Mouse (Mus musculus) cerebral cortex, adult 2 months (tissue): ENCODE data around the gene Blvrb.

ENCODE experiments used
- WGBS: fragments of 180-500 bp; shearing (Covaris S2); methylation state at CpG from one replicate; pipeline ENCODE4 v1.1.7; 2018; 5-methylcytosine and 5-hydroxymethylcytosine counted together

Blvrb gene

DNA sequence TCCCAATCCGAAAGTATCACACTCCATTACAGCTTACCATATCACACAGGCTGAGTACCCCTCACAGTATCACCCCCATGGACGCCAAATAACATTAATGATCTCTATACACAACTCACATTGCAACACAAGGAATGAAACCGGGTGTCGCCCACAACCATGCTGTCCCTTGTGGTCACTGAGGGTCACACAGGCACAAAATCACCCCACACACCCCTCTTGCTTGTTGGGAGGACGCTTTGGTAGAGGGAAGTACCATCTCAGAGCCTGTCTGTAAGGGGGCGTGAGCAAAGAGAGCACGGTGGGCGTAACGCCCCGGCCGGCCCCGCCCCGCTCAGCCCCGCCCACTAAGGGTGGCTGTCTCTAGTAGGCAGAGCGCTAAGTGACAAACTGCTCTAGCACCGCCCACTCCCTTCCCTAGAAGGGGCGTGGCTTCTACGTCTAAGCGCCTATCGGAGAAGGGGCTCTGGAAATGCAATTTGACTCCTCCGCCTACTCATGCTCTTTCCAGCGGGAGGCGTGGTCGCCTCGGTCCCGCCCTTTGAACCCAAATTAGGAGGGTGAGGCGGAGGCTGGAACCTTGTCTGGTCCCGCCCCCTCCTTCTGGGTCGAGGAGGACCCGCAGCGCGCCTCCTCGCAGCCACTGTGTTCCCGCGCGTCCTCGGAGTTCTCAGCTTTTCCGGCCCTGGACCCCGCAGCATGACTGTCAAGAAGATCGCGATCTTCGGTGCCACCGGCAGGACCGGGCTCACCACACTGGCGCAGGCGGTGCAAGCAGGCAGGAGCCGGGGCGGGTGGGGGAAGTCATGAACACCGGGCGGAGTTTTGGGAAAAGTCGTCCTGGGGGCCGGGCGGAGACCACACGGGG lies at the start of gene Blvrb, which contains the start of gene Sptbn4:
Gene Blvrb, plus strand, starts transcription at position 560 of the 868 bp plus-strand sequence.
Gene Sptbn4, minus strand, starts transcription at position 268 of the 868 bp plus-strand sequence.
- under 1% methylated on average over 54 of the region's 54 CpGs for WGBS

DNA sequence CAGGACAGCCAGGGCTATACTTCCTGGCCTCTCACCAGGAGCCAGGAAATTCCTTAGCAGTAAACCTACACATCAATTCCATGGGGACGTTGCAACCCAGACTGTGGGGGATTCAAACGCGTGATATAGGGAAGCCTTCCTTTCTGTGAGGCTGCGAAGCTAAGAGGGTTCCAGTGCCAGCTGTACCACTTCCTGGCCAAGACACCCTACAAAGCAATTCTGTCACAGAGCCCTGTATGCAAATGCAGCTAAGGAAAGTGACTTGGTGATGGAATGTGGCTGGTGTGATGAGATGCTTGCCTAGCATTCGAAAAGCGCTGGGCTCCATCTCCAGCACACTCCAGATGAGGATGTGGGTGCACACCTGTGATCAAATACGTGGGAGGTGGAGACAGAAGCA lies 47.2 kb upstream of the Blvrb start:
- WGBS, result 41% methylated on average over 7 of the region's 7 CpGs

DNA sequence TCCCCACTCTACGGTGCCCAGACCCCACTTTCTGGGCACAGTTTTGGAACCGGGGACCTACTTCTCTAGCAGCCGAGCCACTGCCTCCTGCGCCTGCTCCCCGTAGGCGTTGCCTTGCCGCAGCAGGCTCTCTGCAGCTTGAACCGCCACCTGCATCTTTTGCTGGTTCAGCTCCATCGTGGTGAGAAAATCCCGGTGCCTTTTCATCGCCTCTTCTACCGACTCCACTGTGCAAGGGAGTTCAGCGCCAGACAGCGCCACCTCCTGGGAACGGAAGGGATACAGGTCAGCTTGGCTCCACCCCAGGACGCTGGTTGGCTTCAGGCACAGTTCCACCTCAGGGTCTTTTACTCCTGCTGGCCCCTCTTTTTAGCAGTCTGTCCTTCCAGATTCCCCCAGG lies 45.1 kb upstream of the Blvrb start:
- 10% methylated on average over 16 of the region's 16 CpGs for WGBS

DNA sequence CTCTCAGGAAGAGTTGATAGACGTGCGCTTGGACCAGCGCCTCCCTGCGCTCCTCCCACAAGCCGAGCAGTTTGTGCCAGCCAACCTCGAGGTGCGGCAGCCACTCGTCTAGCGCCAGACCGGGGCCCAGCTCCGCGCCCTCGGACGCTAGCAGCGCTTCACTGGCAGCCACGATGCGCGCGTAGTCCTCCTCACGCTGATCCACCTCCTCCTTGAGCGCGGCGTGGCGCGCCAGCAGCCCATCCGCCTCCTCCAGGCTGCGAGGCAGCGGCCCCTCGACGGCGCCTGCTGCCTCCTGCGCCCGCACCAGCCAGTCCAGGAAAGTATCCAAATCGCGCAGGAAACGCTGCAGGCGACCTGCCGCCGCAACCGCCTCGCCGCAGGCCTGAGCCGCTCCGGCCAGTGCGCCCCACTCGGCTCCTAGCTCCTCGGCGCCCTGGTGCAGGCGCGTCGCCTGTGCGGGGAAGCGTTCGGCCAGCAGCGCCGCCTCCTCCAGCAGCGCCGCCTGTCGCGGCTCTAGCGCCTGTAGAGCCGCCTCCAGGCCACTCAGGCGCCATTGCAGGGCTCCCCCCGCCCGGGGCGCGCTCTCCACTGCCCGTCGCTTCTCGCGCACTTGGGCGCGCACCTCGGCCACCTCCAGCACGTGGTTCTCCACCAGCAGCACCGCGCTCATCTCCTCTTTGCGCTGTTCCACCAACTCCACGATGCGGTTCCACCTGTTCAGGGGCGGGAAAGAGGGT lies 43.4 kb upstream of the Blvrb start:
- WGBS, result 40% methylated on average over 81 of the region's 81 CpGs

DNA sequence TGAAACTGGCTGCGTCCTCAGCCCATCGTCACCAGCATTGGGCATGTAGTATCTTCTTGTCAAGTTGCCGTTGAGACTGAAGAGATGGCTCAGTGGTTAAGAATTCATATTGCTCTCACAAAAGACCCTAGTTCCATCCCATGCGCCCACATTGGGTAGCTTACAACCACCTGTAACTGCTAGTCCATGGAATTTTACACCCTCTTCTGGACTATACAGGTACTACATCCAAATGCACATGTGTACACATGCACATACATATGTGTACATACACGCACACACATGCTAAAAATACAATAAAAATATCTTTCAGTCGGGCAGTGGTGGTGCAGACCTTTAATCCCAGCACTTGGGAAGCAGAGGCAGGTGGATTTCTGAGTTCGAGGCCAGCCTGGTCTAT lies 41.3 kb upstream of the Blvrb start:
- 91% methylated on average over 7 of the region's 7 CpGs for WGBS

DNA sequence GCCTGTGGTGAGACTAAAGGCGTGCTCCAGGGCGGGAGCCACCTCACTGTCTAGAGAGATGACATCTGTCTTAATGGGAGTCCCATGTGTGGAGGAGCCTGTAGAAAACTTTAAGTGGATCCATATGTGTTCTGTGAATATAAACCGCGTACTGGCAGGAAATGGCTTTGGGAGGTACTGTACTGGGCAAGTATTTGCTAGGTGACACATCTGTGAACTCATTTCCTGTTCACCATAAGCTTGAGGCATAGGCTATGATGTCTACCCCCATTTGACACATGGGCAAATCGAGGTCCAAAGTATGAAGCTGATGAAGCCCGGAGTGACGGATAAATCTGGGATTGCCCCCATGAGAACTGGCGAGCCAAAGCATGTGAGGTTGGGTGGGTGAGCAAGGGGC lies 40.0 kb upstream of the Blvrb start:
- WGBS, result 70% methylated on average over 8 of the region's 8 CpGs

DNA sequence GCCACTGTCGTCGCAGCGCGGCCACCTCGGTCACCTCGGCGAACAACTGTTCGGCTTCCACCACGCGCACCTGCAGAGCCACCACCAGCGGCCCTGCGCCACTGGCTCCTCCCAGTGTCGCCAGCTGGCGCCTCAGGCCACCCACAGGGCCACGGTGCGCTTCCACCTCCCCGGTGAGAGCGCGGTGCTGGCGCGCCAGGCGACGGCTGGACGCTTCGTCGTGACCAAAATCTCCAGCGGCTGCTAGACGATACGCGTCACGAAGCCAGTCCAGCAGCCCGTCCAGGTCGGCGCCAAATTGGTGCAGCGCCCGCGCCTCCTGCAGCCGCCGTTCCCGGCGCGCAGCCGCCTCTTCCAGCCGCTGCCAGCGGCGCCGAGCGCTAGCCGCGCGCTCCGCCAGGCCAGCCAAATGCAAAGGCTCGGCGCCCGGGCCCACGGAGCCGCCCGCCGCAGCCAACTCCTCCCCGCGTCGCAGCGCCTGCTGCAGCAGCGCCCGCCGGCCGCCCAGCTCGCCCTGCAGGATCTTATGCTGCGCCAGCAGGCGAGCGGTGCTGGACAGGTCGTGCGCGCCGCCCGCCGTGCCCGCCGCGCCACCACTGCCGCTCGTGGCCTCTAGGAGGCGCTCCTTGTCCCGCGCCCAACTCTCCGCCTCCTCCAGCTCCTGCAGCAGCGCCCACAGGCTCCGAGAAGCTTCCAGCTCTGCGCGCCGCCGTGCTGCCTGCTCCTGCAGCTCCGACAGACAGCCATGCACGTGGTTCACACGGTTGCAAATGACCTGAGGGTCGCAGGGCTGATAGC lies 39.2 kb upstream of the Blvrb start:
- WGBS, result 20% methylated on average over 96 of the region's 96 CpGs

DNA sequence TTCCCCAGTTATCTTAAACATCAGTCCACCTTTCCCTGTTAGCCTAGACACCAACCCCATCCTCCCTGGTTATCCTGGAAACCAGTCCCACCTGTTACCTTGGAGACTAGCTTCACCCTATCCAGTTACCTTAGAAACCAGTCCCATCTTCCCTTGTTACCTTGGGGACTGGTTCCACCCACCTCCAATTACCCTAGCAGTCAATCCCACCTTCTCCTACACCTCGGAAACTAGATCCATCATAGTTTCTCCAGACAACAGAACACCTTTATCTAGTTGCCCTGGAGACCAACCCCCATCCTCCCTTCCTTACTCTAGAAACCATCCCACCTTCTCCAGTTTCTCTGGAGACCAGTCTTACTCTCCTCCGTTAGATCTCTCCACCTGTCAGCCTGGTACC lies 30.6 kb upstream of the Blvrb start:
- WGBS, result 66% methylated on average over 2 of the region's 2 CpGs

DNA sequence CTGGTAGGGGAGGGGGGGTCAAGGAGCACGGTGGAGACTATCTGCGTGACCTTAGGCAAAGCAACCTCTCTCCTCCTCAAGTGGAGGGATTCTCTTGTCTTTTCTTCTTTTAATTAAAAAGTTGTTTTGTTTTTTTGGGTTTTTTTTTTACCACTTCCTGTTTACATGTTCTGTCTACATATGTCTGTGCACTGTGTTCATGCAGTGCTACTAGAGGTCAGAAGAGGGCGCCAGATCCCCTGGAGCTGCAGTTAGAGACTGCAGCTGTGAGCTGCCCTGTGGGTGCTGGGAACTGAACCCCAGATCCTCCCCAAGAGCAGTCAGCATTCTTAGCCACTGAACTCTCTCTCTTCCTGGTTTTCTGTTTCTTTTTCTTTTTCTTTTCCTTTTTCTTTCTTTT lies 28.7 kb upstream of the Blvrb start:
- 81% methylated on average over 3 of the region's 3 CpGs for WGBS

DNA sequence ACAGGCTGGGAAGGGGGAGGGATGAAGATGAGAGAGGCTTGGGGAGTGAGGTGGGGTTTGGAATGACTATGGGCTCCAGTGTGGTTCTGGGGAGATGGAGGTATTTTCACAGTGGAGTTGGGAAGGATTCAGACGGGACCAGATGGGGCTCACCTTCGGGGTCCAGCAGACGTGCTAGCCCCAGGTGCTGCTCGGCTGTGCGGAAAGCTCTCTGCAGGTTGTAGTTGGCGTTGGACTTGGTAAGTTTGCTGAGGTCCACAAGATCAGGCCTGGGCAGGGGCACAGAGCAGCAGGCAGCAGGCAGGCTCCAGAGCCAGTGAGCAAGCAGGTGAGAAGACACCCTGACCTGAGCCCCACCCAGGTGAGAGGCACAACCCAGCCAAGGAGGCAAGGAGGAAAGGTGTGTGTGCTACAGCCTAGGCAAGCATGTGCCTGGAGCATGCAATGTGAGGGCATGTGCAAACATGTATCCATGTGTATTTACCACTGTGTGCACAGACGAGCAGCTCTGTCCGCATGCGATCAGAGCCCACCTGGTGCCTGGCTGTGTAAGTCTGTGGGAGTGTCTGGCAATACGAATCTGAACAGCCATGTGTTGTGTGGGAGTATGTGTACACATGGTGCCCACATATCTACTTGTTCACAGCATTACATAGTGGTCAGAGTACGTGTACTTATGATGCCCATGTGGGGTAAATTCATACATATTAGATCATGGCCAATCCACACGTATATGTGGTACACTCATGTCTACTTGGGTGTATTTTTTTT lies 24.0 kb upstream of the Blvrb start:
- WGBS, result 68% methylated on average over 12 of the region's 12 CpGs

DNA sequence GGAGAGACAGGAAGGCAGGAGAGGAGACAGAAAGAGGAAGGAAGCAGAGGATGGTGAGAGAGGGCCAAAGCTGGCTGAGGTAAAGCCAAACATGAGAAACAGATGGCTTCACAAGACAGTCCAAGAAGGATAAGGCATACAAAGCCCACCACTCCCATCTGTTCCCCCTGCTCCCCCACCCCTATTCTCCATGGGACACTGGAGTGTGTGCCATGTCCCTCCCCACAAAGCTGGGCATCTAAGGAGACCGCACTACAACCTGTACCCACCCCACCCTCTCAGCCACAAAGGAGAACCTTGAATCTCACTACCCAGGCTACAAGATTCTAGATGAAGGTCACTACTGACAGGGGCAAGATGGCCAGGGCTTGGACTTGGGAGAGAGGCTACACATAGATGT lies 20.4 kb upstream of the Blvrb start:
- 95% methylated on average over 1 of the region's 1 CpGs for WGBS

DNA sequence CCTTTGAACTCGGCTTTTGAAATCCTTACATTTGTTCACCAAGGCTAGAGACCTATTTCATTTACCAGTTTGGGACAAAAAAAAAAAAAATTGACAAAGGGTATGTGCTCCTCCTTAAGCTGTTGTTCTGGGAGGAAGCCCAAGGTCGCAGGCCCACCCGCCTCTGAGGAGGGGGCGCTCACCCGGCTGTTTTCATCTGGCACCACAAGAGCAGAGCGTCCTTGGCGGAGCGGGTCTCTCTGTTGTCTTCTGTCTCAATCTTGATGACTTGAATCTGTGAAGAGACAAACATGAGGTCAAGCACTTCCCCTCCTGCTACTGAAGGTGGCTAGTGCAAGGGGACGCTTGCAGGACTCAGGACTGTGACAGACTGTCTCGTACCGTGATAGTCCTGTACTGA lies 19.8 kb upstream of the Blvrb start:
- 80% methylated on average over 11 of the region's 11 CpGs for WGBS

DNA sequence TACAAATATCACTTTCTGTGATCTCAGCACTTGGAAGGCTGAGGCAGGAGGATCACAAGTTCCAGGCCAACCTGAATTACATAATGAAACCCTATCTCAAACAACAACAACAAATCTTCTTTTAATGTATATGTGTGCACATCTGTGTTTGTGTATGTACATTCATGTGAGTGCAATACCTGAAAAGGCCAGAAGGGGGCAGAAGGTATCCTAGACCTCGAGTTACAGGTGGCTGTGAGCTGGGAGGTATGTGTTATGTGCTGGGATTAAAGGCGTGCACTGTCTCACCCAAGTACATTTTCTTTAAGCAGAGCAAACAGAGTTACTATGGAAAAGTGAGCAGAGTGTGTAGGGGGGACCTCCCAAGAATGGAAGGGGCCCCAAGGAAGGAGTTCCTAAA lies 18.6 kb upstream of the Blvrb start:
- WGBS, result 50% methylated on average over 2 of the region's 2 CpGs

DNA sequence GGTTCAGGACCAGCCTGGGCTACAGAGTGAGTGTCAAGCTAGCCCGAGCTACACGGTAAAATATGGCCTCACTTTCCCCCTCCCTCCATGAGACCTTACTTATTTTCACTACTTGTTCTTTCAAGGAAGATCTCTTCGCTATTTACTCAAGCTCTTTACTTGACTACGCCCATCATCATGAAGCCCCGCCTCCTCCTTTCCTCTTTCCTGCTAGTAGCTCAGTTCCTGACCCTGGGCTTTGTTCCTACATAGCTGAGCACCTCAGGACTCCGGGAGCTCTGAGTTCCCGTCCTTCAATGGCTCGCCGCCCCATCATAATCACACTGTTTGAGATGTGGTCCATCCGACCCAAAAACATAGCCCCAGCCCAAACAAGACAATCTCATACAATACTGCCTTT lies 14.4 kb upstream of the Blvrb start:
- 56% methylated on average over 10 of the region's 10 CpGs for WGBS

DNA sequence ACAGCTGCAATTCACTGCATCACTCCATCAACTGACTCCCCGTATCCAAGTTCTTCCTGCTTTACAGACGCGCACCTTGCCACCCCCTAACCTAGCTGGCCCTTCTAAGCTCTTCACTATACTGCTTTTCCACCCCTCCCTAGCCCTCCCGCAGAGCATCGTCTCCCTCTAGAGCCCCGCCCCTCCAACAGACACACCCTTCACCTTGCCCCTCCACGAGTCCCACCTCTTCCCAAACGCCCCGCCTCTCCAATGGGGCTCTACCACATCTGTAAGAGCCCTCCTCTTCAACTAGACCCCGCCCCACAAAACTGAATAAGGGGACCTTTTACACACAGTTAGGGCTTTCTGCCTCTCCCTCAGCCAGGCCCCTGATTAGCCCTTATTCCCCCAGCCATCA lies 14.0 kb upstream of the Blvrb start:
- 37% methylated on average over 10 of the region's 10 CpGs for WGBS

DNA sequence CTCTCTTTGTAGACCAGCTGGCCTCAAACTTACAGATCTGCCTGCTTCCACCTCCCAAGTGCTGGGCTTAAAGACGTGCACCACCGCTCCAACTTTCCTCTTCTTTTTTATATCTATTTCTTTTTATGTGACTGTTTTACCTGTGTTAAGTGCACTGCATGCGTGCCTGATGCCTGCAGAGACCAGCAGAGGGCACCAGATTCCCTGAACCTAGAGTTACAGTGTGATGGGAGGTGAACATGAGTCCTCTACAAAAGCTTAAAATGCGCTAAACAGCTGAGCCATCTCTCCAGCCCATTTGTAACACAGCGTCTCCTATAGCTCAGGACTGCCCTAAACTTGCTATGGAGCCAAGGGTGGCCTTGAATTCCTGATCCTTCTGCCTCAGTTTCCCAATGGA lies 10.2 kb upstream of the Blvrb start:
- WGBS, result 71% methylated on average over 5 of the region's 5 CpGs

DNA sequence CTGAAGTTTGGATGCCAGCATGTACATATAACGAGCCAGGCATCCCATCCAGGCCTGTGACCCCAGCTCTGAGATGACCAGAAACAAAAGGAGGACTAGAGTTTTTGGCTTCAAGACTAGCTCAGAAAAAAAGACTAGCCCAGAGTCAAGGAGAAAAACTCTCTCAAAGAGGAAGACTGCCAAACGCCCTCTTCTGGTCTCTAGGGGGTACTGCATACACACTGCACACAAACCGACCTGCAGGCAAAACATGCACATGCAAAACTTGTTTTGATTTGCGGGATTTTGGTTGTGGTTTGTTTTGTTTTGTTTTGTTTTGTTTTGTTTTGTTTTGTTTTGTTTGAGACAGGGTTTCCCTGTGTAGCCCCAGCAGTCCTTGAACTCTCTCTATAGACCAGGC lies 7.8 kb upstream of the Blvrb start:
- WGBS, result 80% methylated on average over 4 of the region's 4 CpGs

DNA sequence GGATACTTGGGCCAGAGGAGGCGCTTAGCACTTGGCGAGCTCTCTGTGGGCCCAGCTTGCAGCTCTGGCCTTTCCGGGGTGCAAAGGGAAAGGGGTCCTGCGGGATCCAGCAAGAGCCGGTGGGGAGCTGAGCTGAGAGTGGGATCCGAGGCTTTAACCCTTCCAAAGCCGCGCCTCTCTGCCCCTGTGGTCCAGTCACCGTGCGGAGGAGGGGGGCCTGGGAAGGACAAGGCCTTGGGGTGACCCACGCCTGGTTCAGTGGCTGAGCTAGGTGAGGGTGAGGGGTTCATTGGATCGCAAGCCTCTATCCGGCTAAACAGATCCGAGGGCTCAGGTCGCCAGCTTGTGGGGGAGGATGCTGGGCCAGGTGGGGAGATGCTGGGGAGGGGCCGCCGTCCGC lies 1.7 kb upstream of the Blvrb start:
- WGBS, result 7% methylated on average over 18 of the region's 18 CpGs

DNA sequence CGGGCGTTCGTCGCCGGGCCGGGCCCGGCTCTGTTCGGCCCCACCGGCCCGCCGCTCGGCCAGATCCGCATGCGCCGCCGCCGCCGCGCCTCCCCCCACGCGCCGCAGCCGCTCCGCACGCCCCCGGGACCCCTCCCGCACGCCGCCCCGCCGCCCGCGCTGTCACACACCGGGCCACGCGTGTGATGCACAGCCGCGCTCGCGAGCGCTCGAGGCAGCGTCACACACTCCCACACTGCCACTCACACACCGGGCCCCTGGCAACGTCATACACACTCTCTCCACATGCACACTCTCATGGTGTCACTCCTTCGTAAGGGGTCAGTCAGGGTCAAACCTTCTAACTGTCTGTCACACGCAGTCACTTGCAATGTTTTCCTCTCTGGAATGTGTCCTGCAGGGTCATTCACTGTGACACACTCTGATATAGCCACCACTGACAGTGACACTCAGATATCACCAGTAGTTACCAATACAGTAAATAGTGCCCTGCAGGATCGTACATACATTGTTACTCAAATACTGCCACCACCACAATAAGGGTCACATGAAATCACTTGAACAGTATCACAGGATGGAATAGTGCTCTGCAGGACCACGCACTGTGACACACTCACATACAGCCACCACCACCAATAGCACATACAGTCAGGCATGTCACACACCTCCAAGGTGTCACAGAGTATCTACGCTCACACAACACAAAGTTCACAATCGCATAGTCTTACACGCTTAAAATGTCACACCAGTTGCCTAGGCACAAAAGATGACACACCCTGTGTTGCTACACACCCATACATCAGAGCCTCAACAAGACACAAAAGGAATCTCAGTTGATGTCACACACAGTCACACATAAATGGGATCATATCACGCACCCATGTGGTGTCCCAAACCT lies 1.0 kb upstream of the Blvrb start:
- WGBS, result 4% methylated on average over 53 of the region's 53 CpGs

DNA sequence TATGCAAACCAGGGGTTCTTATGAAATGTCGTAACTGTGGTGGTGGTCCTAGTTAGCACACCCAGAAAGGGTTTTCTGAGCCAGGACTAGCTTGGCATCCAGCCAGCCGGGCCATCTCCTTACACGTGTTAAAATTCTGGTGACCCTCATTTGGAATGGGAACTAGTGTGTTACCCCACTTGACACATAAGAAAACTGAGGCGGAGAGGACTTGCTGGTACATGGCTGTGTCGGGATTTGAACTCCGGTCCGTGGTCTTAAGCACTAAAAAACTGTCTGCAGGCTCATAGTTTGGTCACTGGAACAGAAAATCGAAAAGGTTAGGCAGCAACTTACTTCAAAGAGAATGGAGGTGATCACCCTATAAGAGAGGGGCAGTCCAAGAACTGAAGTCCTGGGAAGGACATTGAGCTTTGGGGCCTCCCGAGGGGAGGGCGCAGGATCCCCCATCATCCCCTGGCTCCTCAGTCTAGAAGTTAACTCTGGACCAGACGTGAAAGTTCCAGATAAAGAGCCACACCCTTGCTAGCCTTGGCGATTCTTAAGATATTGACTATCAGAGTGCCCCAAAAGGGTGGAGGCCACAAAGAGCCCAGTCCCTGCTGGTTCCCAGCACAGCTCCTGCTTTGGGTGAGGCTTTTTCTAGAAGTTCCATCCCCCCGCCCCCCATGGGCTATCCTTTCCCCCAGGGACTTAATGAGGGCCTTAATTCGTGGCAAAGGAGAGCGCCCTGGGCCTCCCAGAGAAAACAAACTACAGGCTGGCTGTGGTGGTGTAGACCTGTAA lies 836 bp downstream of the Blvrb start:
- 59% methylated on average over 15 of the region's 15 CpGs for WGBS
